Mouse (Mus musculus) spleen, postnatal 14 days (tissue): ENCODE measurements around the gene Opn1sw.

Source experiments
- DNase-seq, 2 experiments: peaks; one replicate each; pipeline ENCODE4 v3.0.0; 2021 to 2022; ENCODE audit warnings: low spot score in 2 of 2

Gene Opn1sw

GRCm38 (mm10) chr6:29388052-29388518 is at the start of gene Opn1sw:
TSS of gene Opn1sw (minus strand) at chr6:29388468.
- DNase-seq = no peak

DNA sequence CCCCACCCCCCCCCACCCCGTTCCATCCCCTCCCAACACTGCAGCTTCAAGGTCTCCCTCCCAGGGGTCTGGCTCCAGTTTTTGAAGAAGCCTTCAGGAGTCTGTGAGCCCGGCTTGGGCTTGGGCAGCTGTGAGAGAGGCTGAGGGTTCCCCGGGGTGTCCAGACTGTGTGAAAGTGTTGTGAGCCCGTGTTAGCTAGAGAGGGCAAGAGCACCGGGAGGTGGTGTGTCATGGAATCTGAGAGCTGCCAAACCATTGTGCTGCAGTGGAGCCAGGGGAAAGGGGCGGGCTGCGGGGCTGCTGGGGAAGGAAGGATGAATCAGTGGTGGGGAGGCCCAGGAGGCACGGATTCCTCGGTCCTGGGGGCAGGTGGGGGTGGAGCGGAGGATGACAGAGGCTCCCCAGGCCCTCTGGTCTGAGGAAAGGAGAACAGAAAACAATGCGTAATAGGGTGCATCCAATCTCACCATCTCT is 48.2 kb upstream of the Opn1sw start:
- no peak for DNase-seq

- DNase-seq = no peak
Measured at GRCm38 (mm10) chr6:29435940-29436451, 47.7 kb upstream of the Opn1sw start.

- DNase-seq = no peak
Measured at GRCm38 (mm10) chr6:29434911-29435691, 46.8 kb upstream of the Opn1sw start.

DNA sequence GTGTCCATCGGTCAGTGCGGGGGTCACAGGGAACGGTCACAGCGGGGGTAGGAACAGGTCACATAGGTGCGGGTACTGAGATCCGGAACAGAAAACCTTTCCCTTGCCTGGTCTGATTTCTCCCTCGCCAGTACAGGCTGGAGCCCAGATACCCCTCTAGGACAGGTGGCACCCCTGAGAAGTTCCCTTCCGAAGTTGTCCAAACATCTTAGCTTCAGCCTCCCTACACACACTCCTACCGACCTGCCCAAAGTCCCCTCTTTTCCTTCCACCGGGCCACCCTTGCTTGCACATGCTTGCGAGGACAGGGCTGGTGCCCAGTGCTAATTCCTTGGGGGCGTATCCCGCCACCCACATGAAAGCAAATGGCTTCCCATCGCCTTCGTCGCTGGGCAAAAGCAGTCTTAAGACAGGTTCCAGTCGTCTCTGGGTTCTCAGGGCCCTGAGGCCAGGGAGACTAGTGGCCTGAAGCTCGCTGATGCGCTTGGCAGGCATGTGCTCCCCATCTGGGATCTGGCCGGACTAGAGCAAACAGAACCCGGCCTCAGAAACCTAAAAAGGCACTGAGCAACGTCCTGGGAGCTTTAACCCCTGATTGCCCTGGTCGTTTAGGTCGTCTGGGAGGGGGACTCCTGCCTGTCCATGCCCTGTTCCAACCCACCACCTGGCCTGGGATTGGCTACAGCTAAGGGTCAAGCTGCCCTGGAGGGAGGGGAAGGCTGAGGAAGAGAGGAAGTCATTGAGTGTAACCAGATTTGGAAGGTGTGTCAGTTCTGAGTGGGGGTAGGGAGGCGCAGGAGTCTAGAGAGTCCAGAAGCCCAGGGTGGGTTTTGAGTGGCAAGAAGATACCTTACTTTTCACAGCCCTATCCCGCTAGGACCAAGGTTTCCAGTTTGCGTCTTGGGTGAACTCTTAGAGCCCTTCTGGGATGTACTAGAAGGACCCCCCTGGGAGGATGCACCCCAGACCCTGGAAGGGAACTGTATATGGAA is 45.8 kb upstream of the Opn1sw start:
- DNase-seq = no peak

DNA sequence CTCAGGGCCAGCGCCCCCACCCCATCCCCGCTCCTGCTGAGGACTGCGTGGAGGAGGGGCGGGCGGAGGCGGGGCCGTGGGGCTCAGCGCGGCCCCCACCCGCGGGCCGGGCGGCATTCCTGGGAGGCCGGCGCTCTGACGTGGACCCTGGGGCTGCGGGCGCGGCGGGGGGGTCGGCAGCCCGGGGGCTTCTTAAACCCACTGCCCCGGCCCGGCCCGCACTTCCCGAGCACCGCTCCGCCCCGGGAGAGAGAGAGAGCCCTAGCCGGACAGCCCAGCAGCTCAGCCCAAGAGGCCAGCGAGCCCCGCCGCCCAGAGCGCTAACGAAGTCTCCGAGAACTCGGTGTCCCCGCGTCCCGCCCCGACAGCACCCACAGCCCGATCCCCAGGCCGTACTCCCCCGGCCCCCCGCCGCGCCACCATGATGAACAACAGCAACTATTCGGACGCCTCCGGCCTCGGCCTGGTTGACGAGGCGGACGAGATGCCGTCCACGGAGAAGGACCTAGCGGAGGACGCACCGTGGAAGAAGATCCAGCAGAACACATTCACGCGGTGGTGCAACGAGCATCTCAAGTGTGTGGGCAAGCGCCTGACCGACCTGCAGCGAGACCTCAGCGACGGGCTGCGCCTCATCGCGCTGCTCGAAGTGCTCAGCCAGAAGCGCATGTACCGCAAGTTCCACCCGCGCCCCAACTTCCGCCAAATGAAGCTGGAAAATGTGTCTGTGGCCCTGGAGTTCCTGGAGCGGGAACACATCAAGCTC is 45.0 kb upstream of the Opn1sw start, which contains the start of gene Flnc:
Gene Flnc (plus strand): TSS at position 219 of the 766 bp plus-strand sequence.
- DNase-seq = no peak

GRCm38 (mm10) chr6:29432676-29433037 is 44.4 kb upstream of the Opn1sw start:
- DNase-seq = no peak

GRCm38 (mm10) chr6:29432156-29432555 is 43.9 kb upstream of the Opn1sw start:
- DNase-seq = no peak

- DNase-seq = no peak
Measured at GRCm38 (mm10) chr6:29431473-29431872, 43.2 kb upstream of the Opn1sw start.

- no peak for DNase-seq
Measured at GRCm38 (mm10) chr6:29430681-29431420, 42.6 kb upstream of the Opn1sw start.

DNA sequence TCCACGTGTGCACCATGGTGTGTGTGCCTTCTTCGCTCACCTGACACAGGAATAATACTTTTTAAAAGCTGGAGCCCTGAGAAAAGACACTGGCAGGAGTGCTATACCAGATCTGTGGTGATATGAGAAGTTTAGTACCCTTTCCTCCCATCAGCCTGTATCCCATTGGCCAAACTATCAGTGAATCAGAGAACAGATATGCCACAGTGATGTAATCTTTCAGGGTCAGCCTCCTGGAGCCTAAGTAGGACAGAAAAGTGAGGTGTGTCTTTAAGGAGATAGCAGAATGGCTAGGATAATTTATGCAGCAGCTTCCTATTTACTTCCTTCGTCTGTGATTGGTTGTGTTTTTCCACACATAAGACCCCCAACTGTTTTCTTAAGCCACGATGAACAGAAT is 39.9 kb upstream of the Opn1sw start:
- no peak for DNase-seq

GRCm38 (mm10) chr6:29426331-29426730 is 38.1 kb upstream of the Opn1sw start:
- no peak for DNase-seq

- no peak for DNase-seq
Measured at GRCm38 (mm10) chr6:29425118-29425517, 36.9 kb upstream of the Opn1sw start.

GRCm38 (mm10) chr6:29420596-29420995 is 32.3 kb upstream of the Opn1sw start:
- DNase-seq = no peak

GRCm38 (mm10) chr6:29415446-29415845 is 27.2 kb upstream of the Opn1sw start:
- DNase-seq = no peak

DNA sequence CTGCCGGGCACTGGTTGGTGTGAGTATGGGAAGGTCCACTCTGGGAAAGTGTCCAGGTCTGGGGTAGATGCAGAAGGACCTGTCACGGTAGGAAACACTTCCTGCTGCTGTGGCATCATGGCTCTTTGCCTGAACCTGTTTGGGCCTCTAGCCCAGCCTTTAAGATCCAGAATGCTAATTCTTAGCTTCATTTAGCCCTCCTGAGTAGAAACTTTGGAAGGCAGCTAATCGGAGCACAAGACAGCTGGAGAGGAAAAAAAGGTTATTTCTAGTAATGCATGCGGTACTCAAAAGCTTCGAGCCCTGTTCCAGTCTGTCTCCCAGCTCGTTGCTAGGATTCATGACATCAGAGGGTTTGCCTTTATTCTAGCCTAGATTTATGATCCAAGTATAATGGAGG is 18.1 kb upstream of the Opn1sw start:
- DNase-seq = no peak

GRCm38 (mm10) chr6:29402693-29403342 is 14.6 kb upstream of the Opn1sw start:
- DNase-seq = no peak

- DNase-seq = no peak
Measured at GRCm38 (mm10) chr6:29399851-29400250, 11.6 kb upstream of the Opn1sw start.

- DNase-seq = no peak
Measured at GRCm38 (mm10) chr6:29397575-29397974, 9.3 kb upstream of the Opn1sw start.
